In genomic region chr14:54417623-54418081, GRCm38 (mm10) we compare ENCODE assay signal across 7 mouse cellular contexts. TPM values are rescaled to one million over a fixed set of nuclear protein-coding genes. Genes with fewer than 3 reads are reported as not detected.
A peak's percentile ranks its signal among the peaks of the same experiment; 100 is the strongest.
DNase-seq lines count a peak whose midpoint lies in the region; ATAC-seq and TF ChIP-seq lines count a peak whose summit lies in the region.

Slc7a7 (minus strand) TSS chr14:54417780.

- H3K27me3 ChIP-seq in E14TG2a.4 (ENCODE audit: insufficient read depth, low read length): no peaks in the 10 kb centered on the region
- 0 out of 2 replicates have a peak, but pooled peaks cover 2% of the 10 kb centered on the region for H3K27me3 ChIP-seq in limb, embryonic 11.5 days (ENCODE audit: control insufficient read depth, insufficient read depth, low read length)

- H3K4me3 ChIP-seq in E14TG2a.4 (replicated peaks; ENCODE audit: low read length): peak within 1 kb of the TSS; percentile 82
- no peak within 1 kb of the TSS for H3K4me3 ChIP-seq in limb, embryonic 11.5 days (ENCODE audit: low read depth, low read length)

- peaks cover 59% of the 10 kb centered on the region for H3K4me1 ChIP-seq in E14TG2a.4 (replicated peaks; ENCODE audit: low read depth, low read length)
- peaks cover 18% of the 10 kb centered on the region for H3K4me1 ChIP-seq in limb, embryonic 11.5 days (ENCODE audit: control insufficient read depth, insufficient read depth, low read length)

- peak; percentile 89 for DNase-seq in A20 (ENCODE audit: low read depth, low spot score)
- DNase-seq in limb, embryonic 11.5 days (ENCODE audit: low spot score): peak; percentile 56
- DNase-seq in layer of hippocampus, postnatal 14 days (ENCODE audit: low spot score in 2 of 2): no peak
- DNase-seq in cerebellum, postnatal 4 days (ENCODE audit: low spot score in 2 of 2): no peak

- WGBS in limb, embryonic 11.5 days: 8% methylated on average over 19 of the region's 19 CpGs

- H3K9me3 ChIP-seq in E14TG2a.4 (ENCODE audit: low read length): no peaks in the 10 kb centered on the region
- no peaks in the 10 kb centered on the region for H3K9me3 ChIP-seq in limb, embryonic 11.5 days (ENCODE audit: control insufficient read depth, low read length)

- H3K4me2 ChIP-seq in limb, embryonic 11.5 days (ENCODE audit: low read depth, severe bottlenecking): peak within 1 kb of the TSS; percentile 20; the same call in 1 of the 2 replicates

- TF ChIP-seq CTCF in E14TG2a.4 (conservative IDR thresholded peaks at IDR 0.05; ENCODE audit: low read length): peak; percentile 50

- peak; percentile 65 for ATAC-seq in erythroid progenitor cell, adult 5-6 weeks (replicated peaks; ENCODE audit: low FRiP score, poor library complexity, severe bottlenecking)
- no peak for ATAC-seq in limb, embryonic 11.5 days (ENCODE audit: insufficient number of reproducible peaks, low FRiP score, low TSS enrichment, low read depth)
- no peak for ATAC-seq in monocyte, adult 5-6 weeks (replicated peaks; ENCODE audit: insufficient number of reproducible peaks, low FRiP score, low TSS enrichment, poor library complexity, severe bottlenecking)

- H3K36me3 ChIP-seq in E14TG2a.4 (ENCODE audit: insufficient read depth, low read length): peaks cover 6% of the 10 kb centered on the region; the same call in 1 of the 2 replicates
- H3K36me3 ChIP-seq in limb, embryonic 11.5 days (ENCODE audit: control insufficient read depth, insufficient read depth, low read length): no peaks in the 10 kb centered on the region; the same call in 1 of the 2 replicates

- no peak within 1 kb of the TSS for H3K27ac ChIP-seq in limb, embryonic 11.5 days (replicated peaks; ENCODE audit: low read depth, low read length)

- H3K9ac ChIP-seq in limb, embryonic 11.5 days (ENCODE audit: low read length): no peak within 1 kb of the TSS

RNA-seq across cellular contexts. Expression of gene Slc7a7, which starts in this region (rescaled TPM):
- 1.7 and 2.5 TPM in 2 replicates for total RNA-seq in erythroid progenitor cell, adult 5-6 weeks (2015; ENCODE audit: low replicate concordance)
- total RNA-seq in erythroid progenitor cell, adult 5-6 weeks (2017; ENCODE audit: low replicate concordance): 1.4 and 1.9 TPM in 2 replicates
- polyA plus RNA-seq in limb, embryonic 11.5 days (2014; fragmentation: Nextera tagmentation; extraction: Ambion mirVana): 3.1 and 3.6 TPM in 2 replicates
- total RNA-seq in monocyte, adult 5-6 weeks (2017): 11.3 to 16.7 TPM (median 13.6 TPM) in 3 replicates
- total RNA-seq in layer of hippocampus, postnatal 14 days (2021): 1 to 10 TPM; 2.4 to 2.5 TPM

Comparison
In these comparisons a context has a peak if more than half of its experiments do, and no peak if none do; other contexts are left out.
1. DNase-seq: peak in A20 (single experiment) and limb, embryonic 11.5 days (single experiment); none in layer of hippocampus, postnatal 14 days (0 of 2) and cerebellum, postnatal 4 days (0 of 2).